Mouse (Mus musculus): Measurements from ENCODE around the gene Rbm5. TPM values are rescaled to one million over a fixed set of nuclear protein-coding genes. Genes with fewer than 3 reads are reported as not detected.
A peak's percentile ranks its signal among the peaks of the same experiment; 100 is the strongest.

Rbm5 gene
- polyA plus RNA-seq, 1 experiment = 177 TPM

GRCm38 (mm10) chr9:107736185-107736485 is 34.7 kb downstream of the Rbm5 start:
- no peaks in the 10 kb centered on the region for H3K4me1 ChIP-seq (ENCODE audit: control insufficient read depth, insufficient read depth, low read length)
- no peak overlapping the region for H3K4me3 ChIP-seq (ENCODE audit: insufficient read depth, low read length)
- no peak overlapping the region for H3K27ac ChIP-seq (ENCODE audit: insufficient read depth, low read depth, low read length)
- TF ChIP-seq CTCF (IDR thresholded peaks at IDR 0.05; ENCODE audit: low read depth, low read length) = no peak
- TF ChIP-seq POLR2A (IDR thresholded peaks at IDR 0.05; ENCODE audit: borderline replicate concordance, low read depth, low read length) = no peak

DNA sequence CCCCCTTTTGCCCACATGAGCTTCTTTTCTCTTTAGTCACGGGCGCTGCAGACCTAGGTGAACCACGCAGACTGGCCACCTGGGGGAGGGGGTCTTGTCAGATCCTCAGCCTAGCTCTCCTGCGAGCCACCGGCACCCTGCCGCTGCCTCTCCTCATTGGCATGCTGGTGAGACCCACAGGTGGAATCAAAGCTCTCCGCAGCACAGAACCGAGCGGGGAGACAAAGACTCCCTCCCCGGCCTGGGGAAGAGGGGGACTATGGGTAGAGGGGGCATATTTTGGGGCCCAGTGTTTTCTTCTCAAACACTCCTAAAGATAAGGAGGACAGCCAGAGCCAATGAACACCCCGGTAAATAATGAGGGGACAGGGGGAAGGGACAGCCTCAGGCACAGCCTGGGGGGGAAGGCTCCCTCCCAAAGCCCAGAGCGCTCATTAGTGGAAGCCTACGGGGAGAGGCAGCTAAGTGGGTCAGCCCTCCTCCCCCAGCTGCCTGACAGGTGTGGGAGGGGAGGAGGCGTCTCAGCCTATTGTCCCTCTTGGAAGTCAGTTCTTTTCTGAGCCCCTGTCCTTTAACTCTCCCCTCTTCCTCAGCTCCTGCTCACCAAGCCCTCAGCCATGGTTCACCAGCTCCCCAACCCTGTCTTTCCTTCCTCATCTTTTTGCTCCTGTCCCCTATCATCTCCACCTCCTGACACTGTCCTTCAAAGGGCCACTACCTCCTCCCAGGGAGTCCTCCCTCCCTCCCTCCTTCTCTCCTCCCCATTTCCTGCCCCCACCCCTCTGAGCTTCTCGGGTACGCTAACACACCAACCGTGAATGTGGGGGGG is 35.2 kb downstream of the Rbm5 start:
- TF ChIP-seq POLR2A (IDR thresholded peaks at IDR 0.05; ENCODE audit: borderline replicate concordance, low read depth, low read length) (no peak), CTCF (IDR thresholded peaks at IDR 0.05; ENCODE audit: low read depth, low read length) (no peak)
- H3K4me1 ChIP-seq (ENCODE audit: control insufficient read depth, insufficient read depth, low read length) = no peaks in the 10 kb centered on the region
- no peak overlapping the region for H3K4me3 ChIP-seq (ENCODE audit: insufficient read depth, low read length)
- H3K27ac ChIP-seq (ENCODE audit: insufficient read depth, low read depth, low read length) = no peak overlapping the region

- Histone ChIP-seq H3K4me3 (ENCODE audit: insufficient read depth, low read length) (no peak overlapping the region), H3K4me1 (ENCODE audit: control insufficient read depth, insufficient read depth, low read length) (no peaks in the 10 kb centered on the region), H3K27ac (ENCODE audit: insufficient read depth, low read depth, low read length) (no peak overlapping the region)
- TF ChIP-seq POLR2A (IDR thresholded peaks at IDR 0.05; ENCODE audit: borderline replicate concordance, low read depth, low read length) (no peak), CTCF (IDR thresholded peaks at IDR 0.05; ENCODE audit: low read depth, low read length) (no peak)
Measured at GRCm38 (mm10) chr9:107734567-107734971, 36.2 kb downstream of the Rbm5 start.

DNA sequence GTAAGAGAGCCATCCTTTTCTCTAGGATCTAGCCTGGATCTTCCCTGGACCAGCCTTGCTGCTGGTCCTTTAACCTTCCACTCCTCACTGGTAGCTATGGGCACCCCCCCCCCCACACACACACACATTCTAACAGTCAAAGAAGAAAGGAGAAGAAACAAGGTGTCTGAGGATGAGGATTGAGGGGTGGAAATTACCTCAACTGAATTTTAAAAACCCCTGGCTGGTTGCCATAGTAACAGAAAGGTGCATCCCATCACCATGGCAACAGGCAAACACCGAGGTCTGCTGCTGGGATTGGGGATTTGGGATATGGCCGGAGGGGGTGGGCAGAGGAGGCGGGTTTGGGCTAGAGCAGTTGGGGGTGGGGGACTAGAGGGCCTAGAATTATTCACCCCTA is 41.1 kb downstream of the Rbm5 start:
- Histone ChIP-seq H3K4me1 (ENCODE audit: control insufficient read depth, insufficient read depth, low read length) (peaks cover 17% of the 10 kb centered on the region), H3K4me3 (ENCODE audit: insufficient read depth, low read length) (no peak overlapping the region), H3K27ac (ENCODE audit: insufficient read depth, low read depth, low read length) (no peak overlapping the region)
- TF ChIP-seq POLR2A (IDR thresholded peaks at IDR 0.05; ENCODE audit: borderline replicate concordance, low read depth, low read length) = no peak
- TF ChIP-seq CTCF (IDR thresholded peaks at IDR 0.05; ENCODE audit: low read depth, low read length) = no peak

DNA sequence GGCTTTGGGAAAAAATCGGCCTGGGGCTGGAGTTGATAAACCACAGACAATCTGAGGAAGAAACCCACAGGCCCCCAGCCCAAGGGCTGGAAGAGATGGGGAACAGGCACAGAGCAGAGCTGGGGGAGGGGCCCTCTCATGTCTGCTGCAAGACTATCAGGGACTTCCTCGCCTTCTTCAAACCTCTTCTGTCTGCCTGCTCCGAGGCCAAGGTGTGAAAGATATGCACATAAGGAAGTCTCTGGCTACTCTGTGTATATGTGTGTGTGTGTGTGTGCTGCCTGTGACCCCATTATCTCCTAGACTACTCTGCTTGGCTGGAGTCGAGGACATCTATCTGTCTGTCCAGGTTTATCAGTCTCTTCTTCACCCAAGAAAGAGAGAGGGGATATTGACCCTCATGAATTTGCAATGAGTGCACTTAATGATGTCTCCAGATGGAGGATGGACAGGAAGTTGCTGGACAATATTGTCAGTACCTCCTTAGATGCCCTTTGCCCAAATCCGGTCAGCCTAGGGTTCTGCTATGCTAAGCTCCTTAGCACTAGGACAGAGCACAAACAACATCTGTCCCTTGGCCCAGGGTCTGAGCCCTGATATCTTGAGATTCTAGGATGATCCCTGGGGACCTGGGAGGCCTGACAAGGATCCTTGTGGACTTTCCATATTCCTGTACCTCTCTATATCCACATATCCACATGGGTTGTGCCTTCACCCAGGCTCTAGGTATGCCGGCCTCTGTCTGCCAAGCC is 41.7 kb downstream of the Rbm5 start:
- H3K4me3 ChIP-seq (ENCODE audit: insufficient read depth, low read length) = no peak overlapping the region
- peaks cover 22% of the 10 kb centered on the region for H3K4me1 ChIP-seq (ENCODE audit: control insufficient read depth, insufficient read depth, low read length)
- no peak overlapping the region for H3K27ac ChIP-seq (ENCODE audit: insufficient read depth, low read depth, low read length)
- TF ChIP-seq CTCF (IDR thresholded peaks at IDR 0.05; ENCODE audit: low read depth, low read length) = no peak
- no peak for TF ChIP-seq POLR2A (IDR thresholded peaks at IDR 0.05; ENCODE audit: borderline replicate concordance, low read depth, low read length)

DNA sequence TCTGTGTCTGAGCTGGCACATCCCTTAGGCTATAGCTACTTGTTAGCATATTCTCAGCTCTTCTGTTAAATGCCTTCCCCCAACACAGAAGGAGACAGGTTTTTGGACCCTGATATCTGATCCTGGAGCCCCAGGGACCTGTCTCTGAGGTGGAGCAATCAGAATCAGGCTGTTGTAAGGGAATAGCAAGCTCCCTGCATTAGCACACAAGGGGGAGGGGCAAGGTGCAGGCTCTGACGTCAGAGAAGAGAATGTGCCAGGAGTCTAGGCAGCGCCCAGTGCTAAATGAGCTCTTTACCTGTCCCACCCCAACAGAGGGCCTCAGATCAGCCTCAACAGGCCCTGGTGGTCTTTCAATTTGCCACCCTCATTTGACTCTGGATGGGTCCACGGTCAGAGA is 43.8 kb downstream of the Rbm5 start:
- no peak overlapping the region for H3K27ac ChIP-seq (ENCODE audit: insufficient read depth, low read depth, low read length)
- H3K4me1 ChIP-seq (ENCODE audit: control insufficient read depth, insufficient read depth, low read length) = peaks cover 35% of the 10 kb centered on the region
- H3K4me3 ChIP-seq (ENCODE audit: insufficient read depth, low read length) = no peak overlapping the region
- no peak for TF ChIP-seq POLR2A (IDR thresholded peaks at IDR 0.05; ENCODE audit: borderline replicate concordance, low read depth, low read length)
- TF ChIP-seq CTCF (IDR thresholded peaks at IDR 0.05; ENCODE audit: low read depth, low read length) = no peak

GRCm38 (mm10) chr9:107724796-107725195 is 46.0 kb downstream of the Rbm5 start:
- no peak overlapping the region for H3K4me3 ChIP-seq (ENCODE audit: insufficient read depth, low read length)
- no peak for TF ChIP-seq POLR2A (IDR thresholded peaks at IDR 0.05; ENCODE audit: borderline replicate concordance, low read depth, low read length)
- TF ChIP-seq CTCF (IDR thresholded peaks at IDR 0.05; ENCODE audit: low read depth, low read length) = no peak
- H3K4me1 ChIP-seq (ENCODE audit: control insufficient read depth, insufficient read depth, low read length) = peaks cover 41% of the 10 kb centered on the region
- peak overlapping the region; percentile 97 for H3K27ac ChIP-seq (ENCODE audit: insufficient read depth, low read depth, low read length)

DNA sequence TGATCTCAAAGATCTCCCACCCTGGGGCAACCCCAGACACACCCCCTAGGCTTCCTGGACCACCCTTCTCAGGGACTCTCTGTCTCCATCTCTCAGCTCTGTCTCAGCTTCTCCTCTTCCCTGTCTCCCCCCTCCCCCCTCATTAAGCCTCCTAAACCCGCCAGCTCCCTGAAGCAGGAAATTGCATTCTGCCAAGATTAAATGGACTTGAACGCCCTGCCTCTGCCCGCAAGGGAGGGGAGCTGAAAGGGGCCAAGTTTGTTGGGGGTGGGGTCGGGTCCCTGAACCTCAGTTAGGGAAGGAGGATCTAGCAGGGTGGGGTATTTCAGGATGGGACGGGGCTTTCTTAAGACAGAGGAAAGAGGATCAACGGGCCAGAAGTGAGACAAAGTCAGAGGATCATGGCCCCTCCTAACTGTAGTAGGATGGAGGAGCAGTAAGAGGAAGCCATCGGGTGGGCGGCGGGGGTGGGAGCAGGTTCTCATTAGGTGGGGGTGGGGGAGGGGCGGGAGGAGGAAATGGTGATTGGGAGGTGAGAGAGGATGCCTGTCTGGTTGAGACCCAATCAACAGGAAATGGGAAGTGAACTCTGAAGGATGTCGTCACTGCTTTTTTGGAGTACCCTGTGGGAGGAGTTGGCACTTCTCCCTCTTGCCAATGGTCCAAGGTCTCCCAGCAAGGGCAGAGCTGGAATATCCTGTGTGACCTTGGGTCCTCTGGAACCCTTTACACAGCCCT is 46.8 kb downstream of the Rbm5 start:
- peaks cover 38% of the 10 kb centered on the region for H3K4me1 ChIP-seq (ENCODE audit: control insufficient read depth, insufficient read depth, low read length)

DNA sequence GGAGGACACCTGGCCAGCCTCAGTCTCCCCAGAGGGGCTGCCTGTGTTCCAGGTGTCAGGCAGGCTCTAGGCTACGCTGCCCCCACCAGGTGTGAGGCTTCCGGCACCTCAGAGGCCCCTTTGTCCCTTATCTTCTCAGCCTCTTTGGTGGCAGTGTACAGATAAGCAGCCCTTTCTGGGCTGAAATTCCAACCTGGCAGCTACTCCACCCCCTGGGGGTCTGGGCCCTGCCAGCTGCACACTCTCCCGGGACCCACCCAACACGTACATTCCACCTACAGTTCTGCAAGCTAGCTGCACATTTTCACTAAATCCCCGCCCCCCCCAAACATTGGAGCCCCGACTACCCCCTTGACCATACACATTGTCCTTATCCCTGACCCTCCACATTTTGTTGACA is 47.5 kb downstream of the Rbm5 start:
- no peak overlapping the region for H3K27ac ChIP-seq (ENCODE audit: insufficient read depth, low read depth, low read length)
- peaks cover 36% of the 10 kb centered on the region for H3K4me1 ChIP-seq (ENCODE audit: control insufficient read depth, insufficient read depth, low read length)

More for the DNA sequence above, 46.8 kb downstream of the Rbm5 start:
- Histone ChIP-seq H3K27ac (ENCODE audit: insufficient read depth, low read depth, low read length) (peak overlapping the region; percentile 97), H3K4me3 (ENCODE audit: insufficient read depth, low read length) (no peak overlapping the region)
- TF ChIP-seq POLR2A (IDR thresholded peaks at IDR 0.05; ENCODE audit: borderline replicate concordance, low read depth, low read length) (no peak), CTCF (IDR thresholded peaks at IDR 0.05; ENCODE audit: low read depth, low read length) (no peak)

More for the DNA sequence above, 47.5 kb downstream of the Rbm5 start:
- H3K4me3 ChIP-seq (ENCODE audit: insufficient read depth, low read length) = no peak overlapping the region
- no peak for TF ChIP-seq POLR2A (IDR thresholded peaks at IDR 0.05; ENCODE audit: borderline replicate concordance, low read depth, low read length)
- TF ChIP-seq CTCF (IDR thresholded peaks at IDR 0.05; ENCODE audit: low read depth, low read length) = no peak

All from bone marrow macrophage, adult 2 months (primary cell).